Mouse (Mus musculus) heart, postnatal 25 days (tissue): Measurements from ENCODE around the gene Lsamp. TPM values are rescaled to one million over a fixed set of nuclear protein-coding genes. Genes with fewer than 3 reads are reported as not detected.
"Not testable (repeated sequence)": the region's sequence is repeated elsewhere in the genome, so short reads cannot be mapped to it uniquely, and the experiment has no call there.

Experiments
- DNase-seq: peaks from one replicate; pipeline ENCODE4 v3.0.0; 2022; ENCODE audit warnings: low spot score
- intact Hi-C: fragments of 180-260 bp; cut with DNase I; formaldehyde crosslinking; loops from one replicate; pipeline ENCODE4 v1.15.1; 2025
- total RNA-seq, 2 experiments: library from RNA; stranded (reverse); gene quantifications; 2 replicates each; pipeline ENCODE4 v1.2.3; 2021

Lsamp gene
- total RNA-seq, 2 experiments from 2014 or later: 1.5 to 1.8 TPM

DNA sequence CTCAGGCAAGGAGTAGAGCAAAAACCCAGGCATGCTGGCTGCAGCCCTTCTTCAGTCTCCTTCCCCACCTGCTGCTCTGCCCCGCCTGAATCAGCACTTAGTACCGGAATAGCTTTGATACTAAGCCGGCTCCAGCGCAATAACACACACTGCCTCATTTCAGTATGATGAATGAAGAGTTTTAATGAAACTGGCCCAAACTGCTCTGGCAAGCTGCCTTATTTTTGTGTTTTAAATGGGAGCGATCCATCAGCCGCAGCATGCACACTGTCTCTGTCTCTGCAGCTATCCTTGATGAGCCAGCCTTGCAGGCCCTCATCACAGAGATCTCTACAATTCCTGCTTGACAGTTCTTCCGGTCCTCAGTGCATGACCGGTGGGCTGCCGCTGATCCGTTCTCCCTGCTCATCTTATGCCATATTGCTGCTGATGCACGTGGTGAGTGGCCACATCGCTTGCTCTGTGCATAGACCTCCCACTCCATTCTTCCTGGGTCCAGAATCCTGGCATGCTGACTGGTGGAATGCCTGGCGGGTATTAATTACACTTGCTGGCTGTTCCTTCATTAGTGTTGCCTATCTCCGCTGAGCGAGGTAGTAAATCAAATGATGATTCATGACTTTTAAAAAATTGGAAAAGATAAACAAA lies 479.4 kb downstream of the Lsamp start:
- intact Hi-C loops: no loop called here
- DNase-seq: no peak

DNA sequence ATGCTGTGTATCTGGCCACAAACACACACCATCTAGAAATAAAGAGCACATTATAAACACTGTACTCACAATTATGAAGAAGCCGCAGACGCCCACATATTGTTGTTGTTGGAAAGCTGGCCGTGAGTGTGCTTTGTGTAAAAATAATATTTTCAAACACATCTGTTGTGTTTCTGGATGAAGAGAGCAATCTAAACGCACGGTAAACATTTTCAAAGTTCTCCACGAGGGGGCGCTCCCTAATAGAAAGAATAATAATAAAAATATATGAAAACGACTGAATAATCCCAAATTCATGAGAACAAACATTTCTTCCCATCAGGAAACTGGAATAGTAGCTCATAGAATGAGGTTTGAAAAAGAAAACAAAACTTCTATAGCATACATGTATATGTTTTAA lies 482.4 kb downstream of the Lsamp start:
- no peak for DNase-seq
- intact Hi-C loops: loop anchor here (5.0 kb wide), 1 partner anchor 501 kb away; no protein-coding TSS in a partner anchor

DNA sequence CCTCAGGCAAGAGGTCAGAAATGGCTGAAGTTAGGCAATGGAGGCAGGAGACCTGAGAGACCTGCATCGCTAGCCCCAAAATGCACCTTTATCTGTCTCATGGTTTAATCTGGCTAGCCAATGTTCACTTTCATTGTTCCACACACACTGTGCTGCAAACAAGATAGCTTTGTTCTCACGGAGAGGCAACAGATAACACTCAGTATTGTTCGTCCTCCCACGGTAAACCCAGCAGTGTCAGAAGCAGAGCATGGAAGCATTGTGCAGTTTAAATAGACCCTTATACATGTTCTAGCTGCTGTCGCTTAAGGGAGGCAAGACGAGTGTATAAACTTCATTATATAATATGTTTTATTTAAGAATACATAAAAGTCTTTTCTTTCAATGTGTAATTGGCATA lies 486.8 kb downstream of the Lsamp start:
- DNase-seq: no peak
- intact Hi-C loops: no loop called here

DNA sequence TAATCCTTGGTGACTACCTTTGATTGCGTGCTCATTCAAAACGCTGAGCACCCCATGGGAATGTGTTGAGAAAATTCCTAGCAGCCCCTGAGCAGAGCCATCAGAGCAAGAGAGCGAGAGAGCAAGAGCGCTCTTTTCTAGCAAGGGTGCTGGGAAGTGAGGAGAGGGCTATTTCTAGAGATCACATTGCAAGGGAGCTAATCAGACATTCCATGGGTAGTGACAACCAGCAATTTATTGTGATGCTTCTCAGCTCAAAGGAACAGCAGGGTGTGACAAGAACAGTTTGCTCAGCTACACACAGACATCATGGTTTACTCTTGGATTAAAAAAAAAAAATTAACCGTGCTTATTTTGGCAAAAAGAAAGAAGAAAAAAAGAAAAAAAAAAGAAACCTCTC lies 487.8 kb downstream of the Lsamp start:
- intact Hi-C loops: no loop called here

DNA sequence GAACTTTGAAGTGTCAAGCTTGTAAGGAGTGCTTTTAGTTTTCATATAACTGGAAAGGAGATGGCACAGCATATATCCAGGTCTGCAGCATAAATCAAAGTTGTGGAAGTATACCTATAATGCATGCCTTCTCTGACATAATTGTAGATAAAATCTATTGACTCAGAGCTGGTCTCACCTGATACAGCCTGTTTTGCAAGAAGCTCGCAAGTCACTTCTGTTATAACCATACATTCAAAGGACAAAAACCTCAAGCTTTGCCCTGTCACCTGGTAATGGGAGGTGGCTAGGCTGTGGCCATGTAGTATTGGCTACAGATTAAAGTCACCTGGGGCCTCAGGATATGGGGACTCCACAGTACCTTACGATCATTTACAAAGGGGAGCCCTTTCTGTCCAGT lies 507.4 kb downstream of the Lsamp start:
- intact Hi-C loops: no loop called here
- no peak for DNase-seq

More for the DNA sequence above, 487.8 kb downstream of the Lsamp start:
- DNase-seq: no peak

DNA sequence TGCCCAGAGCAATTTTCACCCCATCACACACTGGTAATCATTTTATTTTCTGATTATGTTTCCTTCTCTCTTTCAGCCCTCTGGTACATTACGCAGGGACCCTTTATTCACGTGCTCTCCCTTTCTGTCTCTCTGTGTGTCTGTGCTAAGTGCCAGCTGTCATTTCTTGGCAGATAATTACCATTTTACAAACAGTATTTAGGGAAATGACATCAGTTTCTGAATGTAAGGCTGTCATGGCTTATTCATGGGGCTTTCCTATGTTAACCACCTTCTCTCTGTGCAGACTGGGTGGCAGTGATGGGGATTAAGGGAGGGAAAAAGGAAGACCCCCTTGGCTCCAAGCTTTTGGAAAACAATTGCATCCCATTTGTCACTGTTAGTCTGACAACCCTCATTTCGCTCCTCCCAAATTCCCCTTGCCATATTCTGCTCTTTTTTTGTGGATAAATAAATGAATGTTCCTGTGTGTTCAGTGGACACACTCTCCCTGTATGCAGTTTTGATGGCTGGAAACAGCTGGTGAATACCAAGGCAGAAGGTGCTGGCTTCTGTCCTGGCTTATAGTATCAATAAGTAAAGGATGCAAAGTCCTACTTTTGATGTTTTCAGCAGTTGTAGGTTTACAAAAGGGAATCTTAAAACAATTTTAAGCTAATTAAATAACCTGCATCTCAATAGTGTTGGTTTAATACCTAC lies 520.2 kb downstream of the Lsamp start:
- intact Hi-C loops: no loop called here
- no peak for DNase-seq

DNA sequence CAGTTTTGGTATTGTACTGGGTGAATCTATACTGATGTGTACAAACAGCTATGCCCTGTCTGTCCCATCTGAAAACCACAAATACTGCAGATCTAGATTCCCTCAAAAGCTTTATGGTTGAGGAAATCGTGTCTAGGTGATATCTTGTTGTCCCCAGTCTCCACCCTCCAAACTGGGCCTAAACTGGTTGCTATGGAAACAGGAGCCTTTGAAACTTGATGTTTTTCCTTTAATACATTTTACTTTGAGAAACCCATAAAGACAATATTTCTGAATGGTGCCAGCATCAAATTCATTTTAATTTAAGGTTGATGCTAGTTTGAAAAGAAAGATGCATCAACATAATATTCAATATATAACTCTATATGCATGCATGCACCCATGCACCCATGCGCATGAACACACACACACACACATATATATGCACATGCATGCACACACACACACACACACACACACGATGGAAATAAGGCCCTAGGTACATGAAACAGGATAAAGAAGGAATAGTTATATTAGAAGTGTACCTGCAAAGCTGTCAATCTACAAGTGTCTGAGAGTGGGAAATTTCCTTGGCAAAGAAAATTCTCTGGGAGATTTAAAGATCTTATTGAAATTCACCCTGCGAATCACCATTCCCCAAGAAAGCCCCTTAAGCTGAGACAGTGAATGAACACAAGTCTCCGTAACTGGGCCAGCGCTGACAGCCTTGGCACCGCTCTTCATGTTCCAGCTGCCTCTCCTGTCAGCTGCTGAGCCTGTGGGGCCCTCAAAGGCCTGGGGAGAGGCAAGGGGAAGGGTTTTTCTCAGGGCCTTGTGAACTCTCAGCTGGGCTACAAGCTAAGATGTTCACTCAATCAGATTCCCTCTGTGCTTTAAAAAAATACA lies 525.2 kb downstream of the Lsamp start:
- intact Hi-C loops: no loop called here
- no peak for DNase-seq

DNA sequence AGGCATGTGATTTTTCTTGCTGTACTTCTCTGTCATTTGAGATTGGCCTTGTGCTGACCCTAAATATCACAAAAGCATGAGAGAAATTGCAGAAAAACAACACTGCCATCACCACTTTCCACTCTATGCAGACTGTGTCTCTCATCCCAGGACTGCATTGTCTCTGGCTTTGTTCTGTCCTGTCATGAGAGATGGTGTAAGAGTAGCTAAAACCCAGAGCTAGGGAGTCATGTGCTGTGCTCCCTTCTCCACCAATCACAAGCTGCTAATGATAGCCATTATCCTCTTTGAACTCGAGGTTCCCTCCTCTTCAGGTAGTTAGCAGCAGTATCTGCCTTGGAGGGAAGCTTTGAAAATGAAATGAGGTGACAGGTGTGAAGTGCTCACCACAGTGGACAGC lies 552.6 kb downstream of the Lsamp start:
- no peak for DNase-seq
- intact Hi-C loops: no loop called here

DNA sequence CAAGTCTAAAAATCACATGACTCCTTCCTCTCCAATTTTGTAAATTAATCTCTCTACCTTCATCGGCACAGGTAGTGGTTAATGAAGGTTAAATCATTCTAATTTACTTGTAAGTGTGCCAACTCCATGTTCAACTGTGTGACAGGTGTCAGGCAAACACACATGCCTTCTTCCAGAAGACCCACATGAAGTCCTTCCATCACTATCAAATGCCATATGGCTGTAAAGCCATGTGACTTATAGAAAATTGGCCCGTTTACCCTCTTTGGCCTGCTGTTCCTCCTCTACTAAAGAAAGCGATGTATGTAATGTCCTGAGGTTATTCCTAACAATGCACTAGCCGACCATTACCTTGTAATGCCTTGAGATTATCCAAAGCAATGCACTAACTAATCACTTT lies 565.5 kb downstream of the Lsamp start:
- no peak for DNase-seq
- intact Hi-C loops: no loop called here

DNA sequence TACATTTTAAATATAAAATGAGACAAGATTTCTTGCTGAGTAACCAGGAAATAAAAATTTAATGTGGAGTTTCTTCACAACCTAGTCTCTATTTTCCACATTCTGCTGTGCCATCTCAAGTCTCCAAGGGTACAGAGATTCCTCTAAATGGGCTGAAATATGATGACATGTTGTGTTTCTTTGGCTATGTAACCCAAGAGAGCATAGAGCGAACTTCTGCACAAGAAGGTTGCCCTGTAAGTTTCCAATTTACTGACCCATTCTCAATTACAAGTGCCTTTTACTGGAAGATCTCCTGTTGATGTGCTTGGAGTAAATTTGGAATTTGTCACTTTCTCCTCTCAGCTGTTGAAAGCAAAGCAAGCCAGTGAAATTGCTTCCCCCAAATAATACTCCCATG lies 571.4 kb downstream of the Lsamp start:
- intact Hi-C loops: no loop called here
- no peak for DNase-seq

DNA sequence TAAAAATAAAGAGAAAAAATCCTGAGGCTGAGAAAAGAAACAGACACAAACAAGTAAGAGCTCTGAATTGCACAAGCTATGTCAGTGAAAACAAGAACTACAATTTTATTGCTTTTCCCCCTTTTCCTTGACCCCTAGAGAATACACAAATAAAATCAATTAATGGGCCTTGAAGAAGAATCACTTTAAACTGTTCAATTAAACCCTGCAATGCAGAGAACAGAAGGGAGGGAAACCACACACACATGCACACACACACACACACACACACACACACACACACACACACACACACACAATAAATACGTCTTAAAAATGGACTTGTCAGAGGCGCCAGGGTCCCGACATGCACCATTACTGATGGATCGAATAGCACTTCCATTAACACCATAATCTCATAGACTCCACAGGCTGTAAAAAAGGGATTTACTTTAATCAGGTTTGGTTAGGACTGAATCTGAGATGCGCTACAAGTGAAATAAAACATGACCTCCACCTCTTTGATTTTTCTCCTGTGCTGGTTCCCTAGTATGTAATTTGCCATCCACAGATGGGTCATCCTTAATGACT lies 573.6 kb downstream of the Lsamp start:
- no peak for DNase-seq
- intact Hi-C loops: no loop called here

DNA sequence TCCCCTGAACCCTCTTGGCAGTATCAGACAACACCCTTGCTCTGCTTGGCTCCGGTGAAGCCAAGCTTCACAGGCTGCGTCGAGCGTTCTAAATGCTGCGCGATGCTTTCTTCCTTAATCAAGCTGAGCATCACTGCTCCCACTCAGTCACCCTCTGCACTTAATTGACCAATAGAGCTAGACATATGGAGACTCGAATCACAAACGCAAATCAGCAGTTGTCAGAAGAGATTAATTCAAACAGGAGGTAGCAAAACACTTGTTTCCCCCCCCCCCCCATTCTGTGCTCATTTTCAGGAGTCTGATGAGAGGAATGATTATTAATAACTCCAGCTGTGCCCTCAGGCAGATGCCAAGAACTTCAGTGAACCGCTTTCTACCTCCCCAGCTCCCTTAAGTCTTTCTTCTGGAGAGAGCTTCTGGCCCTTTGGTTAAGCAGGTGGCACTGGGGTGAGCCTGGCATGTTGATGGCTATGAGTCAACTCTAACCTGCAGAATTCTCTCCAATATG lies 583.3 kb downstream of the Lsamp start:
- intact Hi-C loops: no loop called here
- no peak for DNase-seq

DNA sequence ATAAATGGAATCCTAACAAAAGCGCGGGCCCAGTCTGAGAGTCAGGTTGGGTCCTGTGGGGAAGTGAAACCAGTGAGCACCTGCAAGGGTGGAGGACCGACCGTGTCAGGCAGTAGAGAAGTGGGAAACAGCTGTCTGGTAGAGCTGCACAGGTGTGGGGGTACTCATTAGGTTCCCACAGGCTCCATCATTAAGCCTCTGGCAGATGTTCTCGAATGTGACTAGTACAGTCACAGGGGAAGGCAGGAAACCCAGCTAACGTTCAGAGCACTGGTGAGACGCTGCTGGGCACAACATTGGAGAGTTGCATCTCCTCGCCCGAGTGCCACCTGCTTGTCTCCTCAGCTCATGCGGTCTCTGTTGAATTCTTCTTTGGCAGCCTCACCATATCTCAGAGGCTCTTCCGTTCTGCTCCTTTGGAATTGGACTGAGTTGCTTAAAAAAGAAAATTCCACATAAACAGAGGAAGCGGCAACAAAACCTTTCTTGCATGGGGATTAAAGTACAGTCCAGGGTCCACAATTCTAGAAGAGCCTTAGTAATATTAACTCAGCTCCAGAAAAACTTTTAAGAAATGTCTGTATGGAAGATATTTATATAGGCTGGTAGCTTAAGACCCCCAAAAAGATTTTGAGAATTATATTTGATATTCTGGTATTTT lies 588.1 kb downstream of the Lsamp start:
- DNase-seq: no peak
- intact Hi-C loops: no loop called here

DNA sequence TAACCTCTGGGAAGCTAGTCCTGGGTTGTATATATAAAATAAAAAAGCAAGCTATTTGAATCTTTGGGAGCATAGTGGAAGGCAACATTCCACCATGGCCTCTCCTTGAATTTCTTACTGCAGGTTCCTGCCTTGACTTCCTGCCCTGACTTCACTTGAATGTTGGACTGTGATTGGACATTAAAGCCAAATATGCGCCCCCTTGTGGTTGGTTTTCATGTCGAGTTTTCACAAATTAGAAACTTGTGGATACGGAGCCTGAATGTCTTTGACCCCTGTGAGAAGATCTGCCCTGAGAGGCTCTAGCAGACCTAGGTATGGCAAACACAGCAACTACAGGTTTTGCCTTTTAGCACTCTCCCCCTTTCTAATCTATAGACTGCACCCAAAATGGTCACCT lies 597.9 kb downstream of the Lsamp start:
- intact Hi-C loops: no loop called here
- no peak for DNase-seq

DNA sequence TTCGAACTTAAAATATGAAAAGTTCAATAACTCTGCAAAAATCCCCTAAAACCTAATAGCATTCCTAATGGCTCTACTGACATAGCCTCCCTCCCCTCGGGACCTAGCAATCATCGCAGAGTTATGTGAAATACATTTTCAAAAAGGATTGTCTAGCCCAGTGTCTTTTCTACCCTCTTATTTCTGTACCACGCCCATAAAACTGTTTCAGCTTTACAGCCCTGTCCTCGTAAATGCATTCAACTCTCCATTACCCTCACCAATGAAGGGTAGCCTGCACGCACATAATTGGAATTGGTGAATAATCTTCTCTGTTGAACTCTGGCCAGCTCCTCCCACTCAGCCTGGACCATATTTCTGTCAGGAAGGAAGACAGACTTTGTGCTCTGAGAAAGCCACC lies 609.0 kb downstream of the Lsamp start:
- intact Hi-C loops: no loop called here
- DNase-seq: no peak

DNA sequence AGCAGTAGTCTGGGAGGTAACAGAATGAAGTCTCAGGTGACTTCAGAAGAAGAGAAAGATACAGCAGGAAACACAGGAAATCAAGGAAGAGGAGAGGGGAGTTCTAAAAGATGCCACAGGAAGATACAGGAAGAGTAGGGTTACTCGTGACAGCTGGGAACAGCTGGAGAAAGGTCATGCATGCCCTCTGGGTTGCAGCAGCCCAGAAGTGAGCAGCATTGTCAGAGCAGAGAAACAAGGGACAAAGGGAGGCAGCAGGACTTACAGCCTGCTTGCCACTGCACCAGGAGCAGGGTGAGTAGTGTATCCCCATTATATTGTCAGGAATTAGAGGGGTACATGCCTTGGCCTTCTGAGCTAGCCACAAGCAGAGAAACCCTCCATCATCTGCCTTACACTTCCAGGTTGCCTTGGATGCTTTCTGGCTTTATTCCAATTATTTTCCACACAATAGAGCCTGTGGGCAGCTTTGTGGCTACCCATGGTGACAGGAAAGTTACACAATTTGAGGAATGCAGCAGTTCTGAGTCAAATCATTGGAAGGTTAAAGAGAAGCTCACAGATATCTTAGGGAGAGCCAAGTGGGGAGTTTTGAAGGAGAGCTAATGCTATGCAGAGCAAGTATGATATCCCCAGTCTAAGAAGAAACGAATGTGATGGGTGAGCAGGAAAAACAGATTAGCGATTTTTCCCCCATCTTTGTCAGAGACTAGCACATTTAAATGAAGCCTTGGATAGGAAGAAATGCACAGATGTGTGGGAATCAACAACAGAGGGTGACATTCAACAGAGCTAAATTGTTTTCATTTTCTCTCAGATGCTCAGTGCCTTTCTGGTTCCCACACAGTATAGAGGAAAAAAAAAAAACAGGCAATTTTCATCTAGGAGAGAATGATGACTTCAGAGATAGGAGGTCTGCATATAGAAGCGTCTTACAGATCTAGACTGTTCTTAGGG lies 617.5 kb downstream of the Lsamp start:
- DNase-seq: no peak
- intact Hi-C loops: no loop called here

DNA sequence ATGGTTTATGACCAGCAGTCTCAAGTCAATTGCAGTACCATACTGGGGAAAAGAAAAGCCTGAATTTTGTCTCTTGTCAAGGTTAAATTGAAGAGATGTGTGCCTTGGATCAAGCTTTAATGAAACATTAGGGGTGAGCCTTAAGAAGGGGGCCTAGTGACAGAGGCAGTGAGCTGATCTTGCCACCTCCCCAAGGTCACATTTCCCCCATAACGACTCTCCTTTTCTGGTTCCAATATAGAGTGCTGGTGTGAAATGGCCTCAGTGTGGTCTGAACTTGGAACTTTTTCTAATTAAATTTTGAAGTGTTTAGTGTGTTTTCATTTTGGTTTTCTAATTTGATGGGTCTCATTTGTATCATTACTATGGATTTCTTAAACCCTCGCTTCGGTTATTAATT lies 623.3 kb downstream of the Lsamp start:
- no peak for DNase-seq
- intact Hi-C loops: no loop called here

DNA sequence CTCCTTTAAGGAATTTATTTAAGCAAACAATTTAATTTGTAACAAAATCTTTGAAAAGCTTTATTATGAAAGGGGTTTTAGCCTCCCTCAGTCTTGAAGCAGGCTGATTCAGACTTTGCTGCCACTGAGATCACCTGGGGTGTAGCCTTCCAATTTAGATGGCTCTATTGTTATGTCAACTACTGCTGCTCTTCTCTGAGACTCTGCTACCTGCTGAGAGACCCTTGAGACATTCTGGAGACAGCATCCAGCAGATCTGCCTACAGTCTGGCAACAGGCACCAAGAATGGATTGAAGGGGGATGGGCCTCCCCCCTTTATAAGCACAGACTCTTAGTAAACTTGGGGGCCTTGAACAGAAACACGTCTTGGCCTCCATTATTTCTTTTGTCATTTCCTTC lies 632.5 kb downstream of the Lsamp start:
- intact Hi-C loops, DNase-seq: not testable (repeated sequence)

DNA sequence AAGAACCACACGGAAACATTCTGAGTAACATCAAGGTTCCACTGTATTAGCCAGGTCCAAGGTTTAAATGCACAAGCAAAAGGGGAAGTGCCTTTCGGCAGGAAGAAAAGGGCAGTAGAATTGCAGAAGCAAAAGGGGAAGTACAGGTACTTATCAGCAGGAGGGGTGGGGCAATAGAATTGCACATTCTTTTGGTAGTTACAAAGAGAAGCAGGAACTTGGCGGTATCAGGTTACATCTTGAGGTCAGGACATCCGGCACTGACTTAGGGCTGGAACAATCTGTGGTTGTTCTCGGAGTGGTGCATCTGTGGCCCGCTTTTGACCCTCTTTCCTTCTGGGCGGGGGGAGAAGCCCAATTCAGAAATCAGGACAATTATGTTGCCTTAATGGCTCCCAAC lies 636.9 kb downstream of the Lsamp start:
- DNase-seq, intact Hi-C loops: not testable (repeated sequence)
